Mouse (Mus musculus): ENCODE data around the gene Hsfy2.

Gene Hsfy2

GRCm38 (mm10) chr1:56637335-56637734 is at the start of gene Hsfy2:
Gene Hsfy2, minus strand, starts transcription at chr1:56637435.
- DNase-seq (ENCODE audit: low read depth in 2 of 2, low spot score in 2 of 2) = no peak

DNA sequence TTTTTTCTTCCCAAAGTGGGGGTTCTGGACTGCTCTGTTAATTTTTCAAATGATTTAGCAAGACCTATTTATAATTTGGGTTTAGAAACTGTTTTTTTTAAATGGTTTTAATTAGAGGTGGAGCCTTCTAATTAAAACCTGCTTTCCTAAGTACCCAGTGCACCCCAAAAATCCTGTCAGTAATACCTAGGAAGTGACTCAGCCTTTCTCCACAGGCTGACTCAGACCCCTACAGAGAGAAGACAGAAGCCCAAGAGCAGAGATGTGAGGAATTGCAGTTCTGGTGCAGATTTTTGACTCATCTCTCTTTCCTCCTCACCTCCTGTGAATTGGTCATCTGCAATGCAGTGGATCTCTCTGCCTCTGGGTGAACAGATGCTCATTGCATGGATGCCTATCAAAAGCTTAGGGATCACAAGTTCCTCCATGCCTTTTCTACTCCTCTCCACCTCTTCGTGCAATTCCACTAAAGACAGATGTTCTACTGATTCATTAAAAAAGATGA is 47.9 kb upstream of the Hsfy2 start:
- no peak for DNase-seq (ENCODE audit: low read depth in 2 of 2, low spot score in 2 of 2)

DNA sequence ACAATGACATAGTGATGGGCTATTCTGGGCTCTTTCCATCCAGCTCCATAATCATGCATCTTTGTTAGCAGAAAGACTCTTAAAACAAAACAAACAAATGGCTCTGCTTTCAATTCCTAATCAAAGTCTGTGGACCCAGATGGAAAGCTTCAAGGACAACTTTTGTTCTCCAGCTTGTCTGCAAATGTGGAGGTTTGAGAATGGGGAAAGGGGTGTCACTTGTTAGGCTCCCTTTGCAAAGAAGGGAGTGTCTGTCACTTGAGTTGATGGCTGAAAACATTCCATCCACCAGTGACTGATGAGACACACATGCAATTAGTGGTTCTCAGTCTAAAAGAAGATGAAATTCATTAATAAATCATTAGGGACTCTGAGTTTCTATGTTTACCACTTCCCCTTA is 47.3 kb upstream of the Hsfy2 start:
- no peak for DNase-seq (ENCODE audit: low read depth in 2 of 2, low spot score in 2 of 2)

DNA sequence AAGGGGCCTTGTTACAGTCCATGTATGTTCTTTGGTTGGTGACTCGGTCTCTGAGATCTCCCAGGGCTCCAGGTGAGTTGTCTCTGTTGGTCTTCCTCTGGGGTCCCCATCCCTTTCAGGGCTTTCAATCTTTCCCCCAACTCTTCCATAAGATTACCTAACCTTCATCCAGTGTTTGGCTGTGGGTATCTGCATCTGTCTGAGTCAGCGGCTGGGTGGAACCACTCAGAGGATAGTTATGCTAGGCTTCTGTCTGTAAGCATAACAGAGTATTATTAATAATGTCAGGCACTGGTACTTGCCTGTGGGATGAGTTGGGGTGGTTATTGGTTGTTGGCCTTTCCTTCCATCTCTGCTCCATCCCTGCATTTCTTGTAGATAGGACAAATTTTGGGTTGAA is 44.0 kb upstream of the Hsfy2 start:
- no peak for DNase-seq (ENCODE audit: low read depth in 2 of 2, low spot score in 2 of 2)

DNA sequence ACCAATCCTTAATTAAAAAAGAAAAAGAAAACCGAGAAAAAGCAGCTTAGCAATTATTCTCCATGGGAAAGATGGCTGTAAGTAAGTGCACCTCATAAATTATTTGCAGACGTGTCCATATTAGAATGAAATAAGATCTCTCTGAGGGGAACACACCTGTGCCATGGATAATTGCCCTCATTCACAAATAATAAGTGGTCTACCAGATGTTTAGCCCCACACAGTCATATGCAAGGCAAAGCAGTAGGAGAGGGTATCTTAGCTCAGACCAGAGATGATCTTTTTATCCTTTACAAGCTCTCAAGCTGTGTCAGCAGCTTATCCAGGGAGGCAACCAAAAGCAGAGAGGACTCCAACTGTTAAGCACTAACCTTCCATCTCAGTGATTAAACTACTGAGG is 38.0 kb upstream of the Hsfy2 start:
- no peak for DNase-seq (ENCODE audit: low read depth in 2 of 2, low spot score in 2 of 2)

DNA sequence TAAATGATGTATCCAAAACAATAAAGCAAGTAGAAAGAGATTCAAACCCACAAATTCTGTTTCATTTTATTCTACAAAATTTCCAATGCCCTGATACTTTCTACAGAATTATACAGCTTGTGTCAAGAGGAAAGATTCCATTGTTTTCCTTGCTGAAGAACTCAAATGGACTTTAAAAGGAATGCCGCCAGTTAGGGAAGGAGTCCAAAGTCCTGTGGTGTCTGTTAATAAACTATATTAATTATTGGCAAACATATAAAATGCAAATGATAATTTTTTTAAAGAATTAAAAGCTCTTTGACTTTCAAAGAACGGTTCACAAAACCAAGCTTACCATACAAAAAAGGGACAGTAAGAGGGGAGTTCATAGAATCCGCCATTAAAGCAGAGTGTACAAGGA is 37.4 kb upstream of the Hsfy2 start:
- no peak for DNase-seq (ENCODE audit: low read depth in 2 of 2, low spot score in 2 of 2)

- no peak for DNase-seq (ENCODE audit: low read depth in 2 of 2, low spot score in 2 of 2)
Observed at GRCm38 (mm10) chr1:56671241-56671945, 34.2 kb upstream of the Hsfy2 start.

DNA sequence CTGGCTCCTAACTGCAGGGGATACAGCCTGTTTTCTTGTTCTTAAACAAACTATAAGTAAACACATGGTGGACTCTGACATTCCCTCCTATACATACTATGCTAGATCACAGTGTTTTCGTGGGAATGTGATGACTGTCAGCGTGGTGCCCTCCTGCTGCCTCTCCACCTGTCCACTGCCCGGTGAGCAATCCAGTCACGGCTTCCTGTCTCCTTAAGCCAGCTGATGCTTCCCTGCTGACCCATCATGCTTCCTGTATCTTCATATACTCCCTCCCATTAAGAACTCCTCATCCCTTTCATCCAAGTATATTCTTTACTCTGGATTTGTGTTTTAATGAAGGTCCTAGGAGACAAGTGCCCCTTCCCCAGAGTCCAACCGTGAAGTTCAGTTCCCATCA is 33.3 kb upstream of the Hsfy2 start:
- DNase-seq (ENCODE audit: low read depth in 2 of 2, low spot score in 2 of 2) = no peak

GRCm38 (mm10) chr1:56664606-56665005 is 27.4 kb upstream of the Hsfy2 start:
- DNase-seq (ENCODE audit: low read depth in 2 of 2, low spot score in 2 of 2) = no peak

GRCm38 (mm10) chr1:56626824-56627223 is 10.4 kb downstream of the Hsfy2 start:
- DNase-seq (ENCODE audit: low read depth in 2 of 2, low spot score in 2 of 2) = no peak

DNA sequence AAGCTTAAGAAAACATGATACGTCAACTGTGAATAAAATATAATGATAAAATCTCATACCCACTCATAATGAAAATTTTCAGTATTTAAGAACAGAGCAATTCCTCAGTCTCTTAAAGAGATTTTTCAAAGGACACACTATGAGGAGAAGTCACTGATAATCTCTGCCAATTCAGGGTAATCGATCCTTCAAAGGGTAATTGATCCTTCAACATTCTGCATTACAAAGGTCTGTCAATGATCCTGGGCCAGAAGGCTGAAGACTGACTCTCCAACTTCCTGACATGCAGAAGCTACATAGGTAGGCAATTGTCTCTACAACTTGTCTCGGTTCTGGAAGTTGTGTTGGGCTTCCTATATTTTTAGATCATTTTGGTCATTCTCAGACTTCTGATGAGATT is 12.9 kb downstream of the Hsfy2 start:
- no peak for DNase-seq (ENCODE audit: low read depth in 2 of 2, low spot score in 2 of 2)

DNA sequence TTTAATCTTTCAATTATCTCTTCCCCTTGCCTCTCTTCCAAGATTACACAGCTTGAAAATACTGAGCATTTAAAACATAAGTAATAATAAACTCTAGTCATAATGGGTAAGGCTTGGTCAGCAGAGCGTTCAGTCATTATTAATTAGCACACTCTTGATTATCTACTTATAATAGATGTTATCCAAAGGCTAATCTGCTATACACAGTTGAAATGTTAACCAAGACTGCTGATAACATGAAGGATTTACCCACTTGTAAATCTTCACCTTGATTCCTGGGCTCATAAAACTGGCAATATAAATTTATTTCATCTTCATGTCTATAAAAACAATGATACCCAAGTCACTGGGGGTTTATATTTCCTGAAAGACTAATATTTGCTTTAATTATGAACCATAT is 24.9 kb downstream of the Hsfy2 start:
- DNase-seq (ENCODE audit: low read depth in 2 of 2, low spot score in 2 of 2) = no peak
